Mouse (Mus musculus): ENCODE results near the gene Trpm5.

GRCm38 (mm10) chr7:143132815-143133214 lies 38.4 kb upstream of the Trpm5 start:
- TF ChIP-seq CHD2 (IDR thresholded peaks at IDR 0.05; ENCODE audit: low read depth, low read length) = no peak
- no peak for TF ChIP-seq HCFC1 (IDR thresholded peaks at IDR 0.05; ENCODE audit: borderline replicate concordance, insufficient read depth, low read length)
- TF ChIP-seq ZNF384 (IDR thresholded peaks at IDR 0.05; ENCODE audit: low read depth, low read length) = no peak

Data from ES-E14 (cell line).